Mouse (Mus musculus) embryonic facial prominence, embryonic 11.5 days (tissue): ENCODE data around the gene Krt82. TPM values are rescaled to one million over a fixed set of nuclear protein-coding genes. Genes with fewer than 3 reads are reported as not detected.

Source experiments
- microRNA-seq: library from miRNA; unstranded; fragments of <30 nt; microRNA quantifications from one replicate; pipeline ENCODE4, GENCODE M21; 2016; ENCODE audit warnings: borderline number of aligned reads
- polyA plus RNA-seq: library from polyadenylated mRNA; unstranded; fragments of >200 nt; fragmentation: Nextera tagmentation; extraction: Ambion mirVana; gene quantifications from 2 replicates; pipeline ENCODE4 v1.2.1, GENCODE M21; 2014

The Krt82 gene
- polyA plus RNA-seq, 1 experiment from 2014 or later = not detected

Small RNAs within 50 kb of the gene (microRNA-seq; reads per million reads assigned to microRNA genes)
- gene Gm44393 = not detected
- gene Gm44460 = not detected

Other genes with a start within 250 kb of the Krt82 start
- 0.31 TPM in 1 of 2 replicates, not detected in the other for gene Krt80, start 180.5 kb downstream of the Krt82 start, polyA plus RNA-seq
- gene Krt7, start 139.6 kb downstream of the Krt82 start, polyA plus RNA-seq = 9.4 and 11.2 TPM in 2 replicates
- gene Krt87, start 111.9 kb downstream of the Krt82 start, polyA plus RNA-seq = 0.27 TPM in 1 of 2 replicates, not detected in the other
- gene Krt88, start 102.9 kb downstream of the Krt82 start, polyA plus RNA-seq = not detected in 2 replicates
- not detected in 2 replicates for gene Krt81, start 86.9 kb downstream of the Krt82 start, polyA plus RNA-seq
- gene Krt86, start 77.2 kb downstream of the Krt82 start, polyA plus RNA-seq = not detected in 2 replicates
- gene Krt83, start 59.2 kb downstream of the Krt82 start, polyA plus RNA-seq = not detected in 2 replicates
- not detected in 2 replicates for gene Gm49425, start 33.4 kb downstream of the Krt82 start, polyA plus RNA-seq
- gene Krt84, start 17.8 kb downstream of the Krt82 start, polyA plus RNA-seq = not detected in 2 replicates
- gene Krt90, start 12.3 kb upstream of the Krt82 start, polyA plus RNA-seq = 0.36 and 0.89 TPM in 2 replicates
- 0.06 and 0.17 TPM in 2 replicates for gene Krt75, start 23.2 kb upstream of the Krt82 start, polyA plus RNA-seq
- not detected in 2 replicates for gene Gm5414, start 77.5 kb upstream of the Krt82 start, polyA plus RNA-seq
- gene Gm5478, start 96.7 kb upstream of the Krt82 start, polyA plus RNA-seq = not detected in 2 replicates
- not detected in 2 replicates for gene Krt6b, start 129.6 kb upstream of the Krt82 start, polyA plus RNA-seq
- gene Krt6a, start 143.6 kb upstream of the Krt82 start, polyA plus RNA-seq = 0.18 and 0.31 TPM in 2 replicates
- 6.6 and 7.3 TPM in 2 replicates for gene Krt5, start 162.2 kb upstream of the Krt82 start, polyA plus RNA-seq
- not detected in 2 replicates for gene Krt71, start 192.4 kb upstream of the Krt82 start, polyA plus RNA-seq
- gene Krt72, start 235.8 kb upstream of the Krt82 start, polyA plus RNA-seq = not detected in 2 replicates